Mouse (Mus musculus): Measurements from ENCODE around the gene Fstl3.

The Fstl3 gene

DNA sequence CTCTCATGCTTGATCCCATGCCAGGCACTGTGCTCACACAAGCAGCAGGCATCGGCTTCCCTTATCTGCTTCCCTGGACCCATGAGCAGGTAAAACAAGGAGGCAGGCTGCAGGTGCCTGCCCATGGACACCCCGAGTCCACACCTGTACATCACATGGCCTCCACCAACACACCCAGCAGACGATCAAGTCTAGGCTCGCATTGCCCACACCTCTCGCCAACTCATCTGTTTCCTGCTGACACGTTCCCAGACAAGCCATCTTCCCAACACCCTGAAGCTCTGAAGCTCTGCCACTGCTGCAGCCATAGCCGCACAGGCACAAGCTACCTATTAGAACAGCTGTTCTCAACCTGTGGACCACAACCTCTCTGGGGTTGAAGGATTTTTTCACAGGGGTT is 12.8 kb upstream of the Fstl3 start:
- DNase-seq, result no peak

DNA sequence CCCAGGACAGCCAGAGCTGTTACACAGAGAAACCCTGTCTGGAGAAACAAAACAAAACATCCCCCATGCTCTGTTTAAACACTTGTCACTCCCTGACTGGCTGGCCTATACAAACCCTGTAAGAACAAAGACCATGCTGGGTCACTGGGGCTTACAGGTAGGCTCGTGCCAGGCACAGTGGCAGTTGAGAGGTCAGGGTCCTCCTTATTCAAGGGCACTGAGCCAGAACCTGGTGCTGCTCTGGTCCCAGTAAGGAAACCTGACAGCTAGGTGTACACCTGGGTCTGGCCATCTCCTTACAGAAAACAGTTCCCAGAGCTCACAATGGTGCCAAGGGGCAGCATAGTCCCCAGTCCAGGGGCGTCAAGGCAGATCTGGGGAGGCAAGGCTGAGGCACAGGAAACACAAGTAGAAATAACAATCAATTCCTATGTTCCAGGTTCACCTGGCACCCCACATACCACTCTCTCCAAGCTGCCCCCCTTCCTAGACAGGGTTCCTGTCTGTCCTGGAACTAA is 11.8 kb upstream of the Fstl3 start:
- no peak for DNase-seq

DNA sequence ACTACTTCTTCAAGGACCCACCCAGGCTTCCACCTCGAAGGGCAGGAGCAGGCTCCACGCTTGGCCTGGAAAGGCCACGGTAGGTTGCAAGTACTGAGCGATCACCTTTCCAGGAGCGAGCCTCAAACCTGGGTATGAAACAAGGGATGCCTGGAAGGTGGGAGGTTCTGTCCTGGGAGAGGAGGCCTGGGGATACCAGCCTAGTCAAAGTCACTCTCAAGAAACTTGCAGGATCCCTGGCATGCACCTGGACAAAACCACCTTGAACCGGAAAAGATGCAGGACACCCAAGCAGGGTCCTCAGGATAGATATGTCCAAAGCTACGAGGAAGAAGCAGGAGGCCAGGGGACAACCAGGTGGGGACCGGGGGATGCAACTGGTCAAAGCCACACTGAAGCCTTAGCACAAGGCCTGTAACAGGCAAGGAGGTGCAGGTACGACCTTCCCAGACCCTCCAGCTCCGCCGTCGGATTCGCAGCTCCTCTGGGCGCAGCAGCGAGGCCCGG is 11.0 kb upstream of the Fstl3 start:
- no peak for DNase-seq

DNA sequence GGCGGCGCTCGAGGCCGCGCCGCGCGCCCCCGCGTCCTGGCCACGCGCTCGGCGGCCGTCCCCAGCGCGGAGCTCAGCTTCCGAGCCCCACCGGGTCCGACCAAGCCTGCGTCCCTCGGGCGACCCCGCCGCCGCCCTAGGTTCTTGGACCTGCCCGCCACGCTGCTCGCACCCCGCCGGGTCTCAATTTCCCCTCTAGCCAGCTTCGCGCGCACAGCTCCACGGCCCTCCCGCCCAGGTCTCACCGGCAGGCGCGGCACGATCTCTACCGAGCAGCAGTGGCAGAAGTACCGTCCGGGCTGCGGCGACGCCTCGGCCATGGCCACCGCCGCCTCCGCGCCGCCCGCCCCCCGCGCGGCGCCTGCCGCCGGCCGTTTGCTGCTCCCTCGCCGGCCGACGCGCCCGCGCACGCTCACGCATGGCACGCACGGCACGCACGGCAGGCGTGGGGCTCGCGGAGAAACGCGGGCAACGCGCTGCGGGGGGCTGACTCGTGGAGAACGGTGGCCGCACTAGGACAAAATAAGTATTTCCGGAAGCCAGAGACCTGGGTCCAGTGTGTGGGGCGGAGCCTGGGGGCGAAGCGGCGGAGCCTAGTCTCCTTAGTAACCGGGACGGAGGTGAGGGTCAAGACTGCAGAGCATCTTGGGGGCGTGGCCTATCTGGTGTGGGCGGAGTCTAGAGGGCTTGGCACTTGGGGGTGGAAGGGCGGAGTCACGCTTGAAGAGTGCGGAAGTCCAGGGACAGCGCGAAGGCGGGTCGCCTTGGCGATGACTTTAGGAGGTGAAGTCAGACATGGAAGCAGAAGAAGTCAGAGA is 10.4 kb upstream of the Fstl3 start, which contains the start of gene Rnf126:
Rnf126 (minus strand) TSS at position 445 of the 818 bp plus-strand sequence.
- DNase-seq, result peak; percentile 98 to 99

DNA sequence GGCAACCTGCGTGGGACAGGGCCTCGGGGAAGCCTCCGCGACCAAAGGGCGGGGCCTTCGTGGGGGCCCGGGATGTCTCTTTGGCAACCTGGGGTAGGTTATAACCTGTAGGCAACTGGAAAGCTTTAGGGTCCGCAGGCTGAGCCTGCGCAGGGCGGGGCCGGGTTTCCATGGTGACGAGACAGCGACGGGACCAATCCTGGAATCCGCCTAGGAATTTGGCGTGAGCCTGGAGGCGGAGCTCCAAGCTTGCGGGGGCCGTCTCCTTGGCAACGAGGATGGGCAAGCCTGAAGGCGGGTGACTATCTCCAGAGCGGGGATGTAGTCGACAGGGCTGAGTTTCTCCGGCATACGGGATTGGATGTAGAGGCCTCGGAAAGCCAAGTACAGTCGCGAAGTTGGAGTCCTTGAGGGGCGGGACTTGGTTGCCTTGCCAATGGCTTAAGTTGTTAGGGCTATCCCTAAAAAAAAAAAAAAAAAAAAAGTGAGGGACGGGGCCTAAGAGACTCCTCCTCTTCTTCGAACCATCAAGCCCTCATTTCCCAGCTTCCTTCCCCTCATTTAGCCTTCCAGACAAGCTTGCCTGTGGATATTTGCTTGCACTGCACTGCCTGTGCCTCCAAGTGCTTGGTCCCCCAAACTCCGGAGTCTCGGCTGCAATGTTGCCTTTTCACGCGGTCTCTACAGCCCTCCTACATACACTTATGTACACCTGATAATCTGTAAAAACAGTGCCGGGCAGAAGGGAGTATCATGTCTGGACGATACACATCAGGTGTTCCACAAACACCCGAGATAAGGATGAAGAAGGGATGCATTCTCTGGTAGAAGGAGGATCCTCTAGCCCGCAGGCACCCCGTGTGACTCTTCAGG is 9.5 kb upstream of the Fstl3 start:
- peak; percentile 69 to 81 for DNase-seq

- DNase-seq, result peak; percentile 79 to 81
Observed at GRCm38 (mm10) chr10:79768400-79768799, 8.7 kb upstream of the Fstl3 start.

DNA sequence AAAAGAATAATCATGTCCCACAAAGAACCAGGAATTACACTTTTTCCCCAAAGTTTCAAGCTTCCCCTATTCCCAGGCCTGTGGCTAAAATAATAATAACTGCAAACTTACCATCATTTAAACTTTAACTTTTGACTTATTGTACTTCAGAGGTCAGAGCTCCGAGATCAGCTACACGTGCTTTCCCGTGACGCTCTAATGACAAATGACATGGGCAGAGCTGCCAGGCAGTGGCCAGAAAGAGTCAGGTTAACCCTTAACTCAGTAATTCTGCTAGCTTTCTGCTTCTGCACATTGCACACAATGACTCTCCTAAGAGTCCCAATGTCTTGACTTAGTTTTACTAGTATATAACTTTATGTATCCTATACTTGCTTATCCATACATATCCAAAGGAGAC is 7.7 kb upstream of the Fstl3 start:
- no peak for DNase-seq

DNA sequence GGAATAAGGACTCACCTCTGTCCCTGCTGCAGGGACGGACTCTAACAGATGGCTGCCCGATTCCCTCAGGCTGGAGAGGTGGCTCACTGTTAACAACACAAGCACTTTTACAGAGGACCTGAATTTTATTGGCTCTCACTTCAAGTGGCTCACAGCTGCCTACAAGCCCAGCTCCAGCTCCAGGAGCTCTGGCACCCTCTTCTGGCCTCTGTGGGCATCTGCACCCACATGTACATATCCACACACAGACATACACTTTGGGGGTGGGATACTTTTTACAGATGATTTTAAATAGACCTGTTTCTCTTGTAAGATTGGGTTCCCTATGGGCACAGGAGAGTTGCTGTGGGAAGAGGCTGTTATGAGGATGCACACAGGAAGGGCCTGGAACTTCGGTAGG is 4.8 kb upstream of the Fstl3 start:
- DNase-seq, result no peak

DNA sequence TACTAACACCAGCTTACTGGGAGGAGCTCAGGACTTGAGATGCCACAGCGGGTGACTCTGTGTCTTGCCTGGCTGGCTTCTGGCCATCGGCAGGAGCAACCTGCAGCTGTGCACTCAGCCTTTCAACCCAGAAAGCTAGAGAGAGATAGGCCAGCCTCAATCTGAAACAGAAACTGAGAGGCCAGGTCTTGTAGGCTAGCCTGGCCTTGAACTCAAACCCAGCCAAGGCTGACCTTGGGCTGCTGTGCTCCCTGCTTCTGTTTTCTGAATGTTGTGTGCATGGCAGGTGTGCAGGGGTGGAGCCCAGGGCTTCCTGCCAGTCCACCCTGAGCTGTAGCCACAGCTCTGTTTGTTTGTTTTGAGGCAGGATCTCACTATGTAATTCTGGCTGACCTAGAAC is 3.9 kb upstream of the Fstl3 start:
- no peak for DNase-seq

GRCm38 (mm10) chr10:79774486-79775279 is 2.4 kb upstream of the Fstl3 start:
- DNase-seq, result peak in 1 of 2 experiments; percentile 7

DNA sequence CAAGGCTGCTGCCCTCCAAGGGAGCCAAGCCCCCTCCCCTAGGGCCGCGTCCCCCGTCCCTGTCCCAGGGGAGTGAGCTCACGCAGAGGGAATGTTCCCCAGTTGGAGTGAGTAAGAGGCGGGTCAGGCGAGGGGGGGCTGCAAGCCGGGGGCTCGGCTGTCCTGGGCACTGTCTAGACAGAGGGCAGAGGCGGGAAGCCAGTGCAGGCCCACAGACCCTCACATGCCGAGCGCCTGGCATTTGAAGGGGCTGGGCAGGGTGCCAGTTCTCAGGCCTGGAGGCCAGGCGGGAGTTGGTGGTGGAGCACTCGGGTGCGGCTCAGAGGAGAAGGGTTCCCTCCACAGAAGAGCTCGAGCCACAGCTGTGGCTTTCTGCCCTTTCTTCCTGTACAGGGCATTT is 934 bp downstream of the Fstl3 start:
- no peak for DNase-seq

DNA sequence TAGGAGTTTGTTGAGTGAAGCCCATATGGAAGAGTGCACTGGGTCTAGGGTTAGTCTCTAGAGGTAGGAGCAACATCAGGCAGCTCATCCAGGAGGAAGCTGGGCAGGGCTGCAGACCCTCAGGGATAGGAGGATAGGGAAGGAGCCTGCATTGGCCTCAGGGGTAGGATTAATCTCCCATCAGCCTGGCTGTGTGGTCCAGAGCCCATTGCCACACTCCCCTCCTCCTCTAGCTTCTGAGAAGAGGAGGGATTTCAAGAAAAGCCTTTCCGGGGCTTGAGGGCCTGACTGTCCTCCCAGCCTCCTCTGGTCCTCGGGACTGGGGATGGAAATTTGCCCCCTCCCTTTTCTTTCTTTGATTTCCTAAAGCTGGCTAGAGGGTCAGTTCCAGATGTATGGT is 2.1 kb downstream of the Fstl3 start:
- no peak for DNase-seq

GRCm38 (mm10) chr10:79779784-79780663 is 3.0 kb downstream of the Fstl3 start:
- peak; percentile 92 to 94 for DNase-seq

GRCm38 (mm10) chr10:79780664-79781015 is 3.6 kb downstream of the Fstl3 start:
- peak; percentile 65 to 78 for DNase-seq

DNA sequence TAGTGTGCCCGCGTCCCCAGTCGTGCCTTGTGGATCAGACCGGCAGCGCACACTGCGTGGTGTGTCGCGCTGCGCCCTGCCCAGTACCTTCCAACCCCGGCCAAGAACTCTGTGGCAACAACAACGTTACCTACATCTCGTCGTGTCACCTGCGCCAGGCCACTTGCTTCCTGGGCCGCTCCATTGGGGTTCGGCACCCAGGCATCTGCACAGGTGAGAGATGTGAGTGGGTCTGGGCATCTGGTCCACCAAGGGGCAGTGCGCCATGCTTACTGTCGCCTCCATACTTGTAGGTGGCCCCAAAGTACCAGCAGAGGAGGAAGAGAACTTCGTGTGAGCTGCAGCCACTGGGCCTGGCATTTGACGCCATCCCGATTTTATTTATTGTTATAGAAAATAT is 4.1 kb downstream of the Fstl3 start:
- no peak for DNase-seq

GRCm38 (mm10) chr10:79781956-79782355 is 4.9 kb downstream of the Fstl3 start:
- DNase-seq, result peak; percentile 55 to 78

DNA sequence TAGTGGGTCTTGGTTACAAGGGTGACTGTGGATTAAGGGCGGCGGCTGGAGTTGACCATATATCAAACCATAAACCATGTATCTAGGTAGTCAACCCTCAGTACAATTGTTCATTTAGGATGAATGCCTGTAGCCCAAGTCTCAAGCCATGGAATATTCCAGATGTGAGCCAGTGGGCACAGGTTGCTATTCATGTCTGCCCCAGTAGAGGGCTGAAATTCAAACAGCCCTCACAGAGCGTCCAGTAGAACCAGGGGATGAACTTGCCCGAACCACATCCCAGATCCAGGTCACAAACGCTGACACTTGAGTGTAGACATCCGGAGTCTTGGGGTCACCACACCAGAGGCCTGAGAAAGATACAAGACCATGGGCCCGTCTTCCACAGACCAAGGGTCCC is 6.0 kb downstream of the Fstl3 start:
- no peak for DNase-seq

DNA sequence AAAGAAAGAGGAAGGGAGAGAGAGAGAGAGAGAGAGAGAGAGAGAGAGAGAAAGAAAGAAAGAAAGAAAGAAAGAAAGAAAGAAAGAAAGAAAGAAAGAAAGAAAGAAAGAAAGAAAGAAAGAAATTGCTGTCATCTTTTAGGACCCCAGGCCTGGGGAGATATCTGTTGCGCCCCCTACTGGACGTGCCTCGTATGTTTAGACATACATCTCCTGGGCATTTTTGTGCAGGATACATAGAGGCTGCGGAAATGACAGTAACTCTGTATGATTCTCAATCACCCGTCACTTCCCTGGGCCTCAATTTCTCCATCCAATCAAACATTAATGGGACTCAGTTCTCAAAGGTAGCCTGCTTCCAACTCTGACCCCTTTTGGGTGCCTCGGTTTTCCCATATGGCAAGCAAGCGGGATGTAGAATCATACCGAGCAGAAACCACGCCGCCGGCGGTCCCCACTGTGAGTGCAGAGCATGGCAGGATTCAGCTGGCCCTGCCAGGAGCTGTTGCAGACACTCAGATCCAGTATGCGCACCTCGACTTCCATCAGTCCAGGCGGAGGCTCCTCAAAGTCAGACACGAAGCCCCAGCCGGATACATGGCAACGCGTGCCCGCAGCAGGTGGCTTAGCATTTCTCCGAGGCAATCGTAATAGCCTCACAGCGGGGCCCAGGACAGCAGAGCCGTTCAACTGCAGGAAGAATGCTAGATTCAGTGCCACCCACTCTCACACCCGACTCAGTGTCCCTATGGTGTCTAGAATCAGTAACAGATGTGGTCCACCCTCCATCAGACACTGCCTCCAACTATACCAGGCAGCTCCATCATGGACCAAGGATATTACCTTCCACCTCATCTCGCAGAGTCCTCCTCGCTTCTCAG is 7.1 kb downstream of the Fstl3 start:
- DNase-seq, result peak; percentile 48 to 50

DNA sequence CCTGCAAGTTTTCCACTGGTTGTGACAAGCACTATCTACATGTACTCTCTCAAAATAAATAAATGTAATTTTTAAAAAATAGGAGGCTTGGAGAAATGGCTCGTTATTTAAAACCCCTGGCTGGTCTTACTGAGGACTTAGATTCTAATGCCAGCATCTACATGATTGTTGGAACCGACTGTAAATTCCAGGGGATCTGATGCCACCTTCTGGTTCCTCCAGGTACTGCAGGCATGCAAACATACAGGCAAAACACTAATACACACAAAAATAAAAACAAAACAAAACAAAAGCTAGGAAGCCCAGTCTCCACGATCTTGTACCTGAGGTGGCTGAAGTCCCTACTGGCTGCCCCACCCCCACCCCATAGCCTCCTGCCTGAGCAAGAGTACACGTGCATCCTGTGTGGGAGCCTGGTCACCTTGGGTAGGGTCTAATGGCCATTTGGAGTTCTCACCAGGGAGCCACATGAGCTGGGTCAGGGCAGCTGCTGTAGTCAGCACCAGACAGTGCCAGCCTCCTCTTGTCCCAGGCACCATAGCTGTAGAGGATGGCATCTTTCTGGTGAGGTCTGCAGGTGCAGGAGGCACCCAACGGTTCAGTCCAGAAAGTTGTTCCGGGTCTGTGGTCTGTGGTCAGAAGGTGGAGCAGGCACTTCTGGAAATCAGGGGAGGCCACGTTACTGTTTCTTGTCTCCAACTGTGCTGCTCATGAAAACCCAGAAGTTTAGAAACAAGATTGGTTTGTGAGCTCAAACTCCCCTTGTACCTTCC is 11.5 kb downstream of the Fstl3 start:
- DNase-seq, result peak; percentile 72 to 79

DNA sequence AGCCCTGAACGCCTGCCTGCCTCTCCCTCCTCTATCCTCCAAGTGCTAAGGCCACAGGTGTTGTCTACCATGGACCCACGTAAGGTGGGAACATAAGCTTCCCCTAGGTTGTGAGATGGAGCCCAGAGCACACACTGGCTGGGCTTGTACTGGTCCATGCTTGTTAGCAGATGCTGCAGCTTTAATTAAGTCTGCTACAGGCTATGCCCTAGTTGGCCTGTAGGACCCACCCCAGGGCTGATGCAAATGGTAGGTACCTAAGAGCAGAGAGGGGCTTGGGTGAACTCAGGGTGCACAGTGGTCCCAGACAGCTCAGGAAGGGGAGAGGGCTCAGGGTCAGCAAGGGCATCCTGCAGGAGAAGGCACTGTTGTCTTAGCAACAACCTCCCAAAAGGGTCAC is 12.5 kb downstream of the Fstl3 start:
- DNase-seq, result no peak

Data from thymus, postnatal 36 days (tissue).